Mouse (Mus musculus) liver, embryonic 11.5 days (tissue): ENCODE measurements at regions not wholly inside any gene's neighbourhood (a gene's known extent, or its start where the extent isn't known, plus 50 kb on each side); places are given as distances from the start of the nearest gene placed in this dataset.

Experiments
- ATAC-seq: fragments of 200-750 bp; cut with Nextera tagmentation; replicated peaks from 2 replicates; pipeline ENCODE4 v1.8.0; 2017; ENCODE audit warnings: moderate number of reproducible peaks, mild to moderate bottlenecking, moderate TSS enrichment, moderate library complexity; ENCODE audit not compliant: low FRiP score
- DNase-seq: peaks from one replicate; pipeline ENCODE4 v3.0.0-alpha.2; 2017; ENCODE audit warnings: low spot score
- H3K27ac ChIP-seq: fragments of 300-500 bp; sonication (generic); 2 replicates; pipeline ENCODE4 v1.5.1; 2014; ENCODE audit warnings: mild to moderate bottlenecking, low read depth, low read length, control low read depth
- H3K27me3 ChIP-seq: fragments of 300-500 bp; sonication (generic); replicated peaks from 2 replicates; pipeline ENCODE4 v1.6.1; 2014; ENCODE audit warnings: low read length, mixed read lengths; ENCODE audit not compliant: control insufficient read depth, insufficient read depth
- H3K36me3 ChIP-seq: fragments of 300-500 bp; sonication (generic); 2 replicates; pipeline ENCODE4 v1.6.1; 2014; ENCODE audit warnings: mild to moderate bottlenecking, low read length, moderate library complexity, mixed read lengths; ENCODE audit not compliant: control insufficient read depth, insufficient read depth
- H3K4me1 ChIP-seq: fragments of 300-500 bp; sonication (generic); replicated peaks from 2 replicates; pipeline ENCODE4 v1.6.1; 2014; ENCODE audit warnings: low read length, mixed read lengths; ENCODE audit not compliant: control insufficient read depth, insufficient read depth
- H3K4me2 ChIP-seq: fragments of 300-500 bp; sonication (generic); 2 replicates; pipeline ENCODE4 v1.6.1; 2014; ENCODE audit warnings: mild to moderate bottlenecking, control low read depth, moderate library complexity
- H3K4me3 ChIP-seq: fragments of 300-500 bp; sonication (generic); 2 replicates; pipeline ENCODE4 v1.5.1; 2014; ENCODE audit warnings: low read depth, low read length, control low read depth
- H3K9ac ChIP-seq: fragments of 300-500 bp; sonication (generic); 2 replicates; pipeline ENCODE4 v1.6.1; 2014; ENCODE audit warnings: low read depth, low read length, control low read depth
- H3K9me3 ChIP-seq: fragments of 300-500 bp; sonication (generic); 2 replicates; pipeline ENCODE4 v1.6.1; 2016; ENCODE audit warnings: low read length, inconsistent platforms, mixed read lengths; ENCODE audit not compliant: control insufficient read depth
- WGBS: fragments of 180-500 bp; shearing (Covaris S2); extraction: QIAGEN DNeasy Blood & Tissue Kit; methylation state at CpG from one replicate; pipeline ENCODE4 v1.1.7; 2014; 5-methylcytosine and 5-hydroxymethylcytosine counted together

GRCm38 (mm10) chr19:44696059-44696712 is 59.7 kb upstream of the Pax2 start:
- Histone ChIP-seq H3K9ac (no peak overlapping the region), H3K27ac (no peak overlapping the region), H3K4me1 (no peaks in the 10 kb centered on the region; the same call in 1 of the 2 replicates), H3K27me3 (peaks cover 86% of the 10 kb centered on the region), H3K4me2 (no peak overlapping the region), H3K36me3 (no peaks in the 10 kb centered on the region), H3K9me3 (no peaks in the 10 kb centered on the region), H3K4me3 (no peak overlapping the region)
- no peak for DNase-seq
- 9% methylated on average over 8 of the region's 8 CpGs for WGBS
- ATAC-seq = no peak

GRCm38 (mm10) chr19:44696773-44697172 is 59.1 kb upstream of the Pax2 start:
- H3K4me1 ChIP-seq = no peaks in the 10 kb centered on the region; the same call in 1 of the 2 replicates
- ATAC-seq = no peak
- DNase-seq = no peak
- H3K36me3 ChIP-seq = no peaks in the 10 kb centered on the region
- H3K27ac ChIP-seq = no peak overlapping the region
- H3K9me3 ChIP-seq = no peaks in the 10 kb centered on the region
- H3K27me3 ChIP-seq = peaks cover 89% of the 10 kb centered on the region
- H3K4me2 ChIP-seq = no peak overlapping the region
- no peak overlapping the region for H3K4me3 ChIP-seq
- no peak overlapping the region for H3K9ac ChIP-seq
- 42% methylated on average over 9 of the region's 9 CpGs for WGBS

GRCm38 (mm10) chr19:44698382-44699256 is 57.2 kb upstream of the Pax2 start:
- no peaks in the 10 kb centered on the region for H3K9me3 ChIP-seq
- no peak overlapping the region for H3K4me3 ChIP-seq
- no peaks in the 10 kb centered on the region for H3K4me1 ChIP-seq
- 26% methylated on average over 21 of the region's 21 CpGs for WGBS
- H3K9ac ChIP-seq = no peak overlapping the region
- DNase-seq (no peak), ATAC-seq (no peak)
- no peaks in the 10 kb centered on the region for H3K36me3 ChIP-seq
- no peak overlapping the region for H3K4me2 ChIP-seq
- H3K27me3 ChIP-seq = peaks cover 84% of the 10 kb centered on the region
- no peak overlapping the region for H3K27ac ChIP-seq
